Mouse (Mus musculus) heart, adult 2 months (tissue): ENCODE data around the gene Ifi208. TPM values are rescaled to one million over a fixed set of nuclear protein-coding genes. Genes with fewer than 3 reads are reported as not detected.
"Not testable (repeated sequence)": the region's sequence is repeated elsewhere in the genome, so short reads cannot be mapped to it uniquely, and the experiment has no call there.

Experiments used
- DNase-seq, 2 experiments: peaks; one replicate each; pipeline ENCODE4 v3.0.0; 2021
- H3K27ac ChIP-seq: fragments of 200-600 bp; 2 replicates; pipeline ENCODE4 v1.8.1; 2022
- H3K27me3 ChIP-seq: fragments of 200-500 bp; 2 replicates; pipeline ENCODE4 v1.6.1; 2012; ENCODE audit warnings: mild to moderate bottlenecking, low read length, inconsistent platforms, mixed read lengths; ENCODE audit not compliant: control insufficient read depth, insufficient read depth
- H3K36me3 ChIP-seq: fragments of 200-500 bp; 2 replicates; pipeline ENCODE4 v1.6.1; 2012; ENCODE audit warnings: low read length, inconsistent platforms; ENCODE audit not compliant: control insufficient read depth, insufficient read depth
- H3K4me1 ChIP-seq: fragments of 200-500 bp; 2 replicates; pipeline ENCODE4 v1.6.1; 2011; ENCODE audit warnings: low read length; ENCODE audit not compliant: control insufficient read depth, insufficient read depth
- H3K4me3 ChIP-seq: fragments of 200-600 bp; 2 replicates; pipeline ENCODE4 v1.8.1; 2022
- H3K79me2 ChIP-seq: fragments of 200-500 bp; replicated peaks from 2 replicates; pipeline ENCODE4 v1.6.1; 2012; ENCODE audit warnings: mild to moderate bottlenecking, inconsistent platforms, low read length, moderate library complexity, mixed read lengths; ENCODE audit not compliant: control insufficient read depth, insufficient read depth
- H3K9ac ChIP-seq: fragments of 200-500 bp; 2 replicates; pipeline ENCODE4 v1.6.1; 2012; ENCODE audit warnings: low read depth, mild to moderate bottlenecking, control low read depth, inconsistent platforms, low read length, mixed read lengths
- CTCF ChIP-seq: fragments of 200-600 bp; IDR thresholded peaks from 2 replicates; pipeline ENCODE4 v1.8.1; 2022; ENCODE audit warnings: antibody characterized with exemption, mild to moderate bottlenecking, moderate library complexity
- EP300 ChIP-seq: fragments of 200-500 bp; IDR thresholded peaks from 2 replicates; pipeline ENCODE4 v1.6.1; 2011; ENCODE audit warnings: low read depth, low read length, control low read depth; ENCODE audit not compliant: insufficient read depth
- POLR2A ChIP-seq: fragments of 200-500 bp; IDR thresholded peaks from 2 replicates; pipeline ENCODE4 v1.6.1; 2011; ENCODE audit warnings: mild to moderate bottlenecking, low read depth, low read length, control low read depth; ENCODE audit not compliant: insufficient read depth
- WGBS: fragments of 180-500 bp; shearing (Covaris S2); methylation state at CpG from one replicate; pipeline ENCODE4 v1.1.7; 2018; 5-methylcytosine and 5-hydroxymethylcytosine counted together
- intact Hi-C: fragments of 180-260 bp; cut with DNase I; formaldehyde crosslinking; loops from one replicate; pipeline ENCODE4 v1.15.1; 2025
- polyA plus RNA-seq: library from polyadenylated mRNA; depleted of rRNA; stranded (reverse); fragments of >200 nt; gene quantifications from 2 replicates; pipeline ENCODE4 v1.2.3, GENCODE M21; 2012
- total RNA-seq, 2 experiments: library from RNA; stranded (reverse); gene quantifications; 2 replicates each; pipeline ENCODE4 v1.2.3; 2021

The Ifi208 gene
- total and polyA plus RNA-seq, 3 experiments, result 0.50 to 1.3 (median 0.64) TPM

- TF ChIP-seq POLR2A, result no peak
- no peak for TF ChIP-seq CTCF
- TF ChIP-seq EP300, result no peak
- Histone ChIP-seq H3K4me3 (no peak overlapping the region), H3K9ac (no peak overlapping the region), H3K27ac (no peak overlapping the region), H3K27me3 (no peaks in the 10 kb centered on the region), H3K36me3 (no peaks in the 10 kb centered on the region), H3K4me1 (no peaks in the 10 kb centered on the region), H3K79me2 (no peaks in the 10 kb centered on the region)
- intact Hi-C loops, result no loop called here
- DNase-seq, result no peak
- WGBS, result 53% methylated on average over 4 of the region's 4 CpGs
These were observed 15.5 kb upstream of the Ifi208 start for GRCm38 (mm10) chr1:173657973-173658372.

DNA sequence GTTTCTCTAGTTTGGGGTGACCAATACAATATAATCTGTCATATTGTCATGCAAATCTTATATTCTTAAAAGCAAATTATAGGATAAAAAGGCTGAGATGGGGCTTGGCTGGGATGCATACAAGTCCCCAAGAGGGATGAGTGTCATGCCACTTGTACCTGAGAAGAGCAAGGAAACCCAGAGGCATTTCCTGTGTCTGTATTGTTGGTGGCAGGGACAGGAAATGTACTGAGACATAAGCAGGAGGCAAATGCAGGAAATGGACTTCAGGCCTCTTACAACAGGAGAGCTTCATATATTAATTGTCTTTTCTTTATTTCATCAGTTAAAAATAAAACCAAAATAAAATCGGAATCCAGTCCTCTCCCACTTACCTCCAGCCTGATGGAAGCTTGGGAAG is 5.1 kb downstream of the Ifi208 start:
- H3K27ac ChIP-seq, H3K36me3 ChIP-seq, H3K79me2 ChIP-seq, intact Hi-C loops, H3K4me1 ChIP-seq, DNase-seq, H3K9ac ChIP-seq, H3K4me3 ChIP-seq, H3K27me3 ChIP-seq: not testable (repeated sequence)
- WGBS, result 28% methylated on average over 1 of the region's 1 CpGs

GRCm38 (mm10) chr1:173694270-173694669 is 20.8 kb downstream of the Ifi208 start:
- Histone ChIP-seq H3K27me3 (no peaks in the 10 kb centered on the region), H3K36me3 (no peaks in the 10 kb centered on the region), H3K4me3 (no peak overlapping the region), H3K79me2 (no peaks in the 10 kb centered on the region), H3K27ac (no peak overlapping the region), H3K4me1 (no peaks in the 10 kb centered on the region), H3K9ac (no peak overlapping the region)
- intact Hi-C loops, result no loop called here
- DNase-seq, result no peak
- WGBS, result 83% methylated on average over 1 of the region's 1 CpGs
- TF ChIP-seq CTCF (no peak), POLR2A (no peak), EP300 (no peak)

DNA sequence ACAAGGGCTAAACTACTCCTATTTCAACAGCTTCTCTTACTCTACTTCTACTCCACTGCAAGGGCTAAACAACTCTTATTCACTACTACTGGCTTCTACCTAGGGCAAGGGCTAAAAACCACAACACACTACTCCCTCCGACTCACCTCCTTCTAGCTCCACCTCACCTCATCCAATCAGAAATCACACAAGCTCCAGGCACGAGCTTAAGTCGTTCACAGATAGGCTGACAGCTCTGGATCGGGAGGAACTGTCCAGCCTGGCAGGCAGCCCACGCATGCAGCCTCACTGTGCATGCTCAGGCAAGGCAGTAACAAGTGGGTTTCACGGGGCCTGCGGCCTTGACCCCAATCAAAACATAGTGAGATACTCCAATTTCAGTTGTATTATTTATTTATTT is 59.7 kb downstream of the Ifi208 start:
- peak in 1 of 2 experiments; percentile 24 for DNase-seq
- H3K9ac ChIP-seq, result no peak overlapping the region
- no peaks in the 10 kb centered on the region for H3K36me3 ChIP-seq
- no peaks in the 10 kb centered on the region for H3K4me1 ChIP-seq
- H3K79me2 ChIP-seq, result no peaks in the 10 kb centered on the region
- 23% methylated on average over 7 of the region's 7 CpGs for whole genome bisulfite sequencing
- H3K27ac ChIP-seq, result no peak overlapping the region
- H3K27me3 ChIP-seq, result no peaks in the 10 kb centered on the region
- no peak for TF ChIP-seq POLR2A
- no peak for TF ChIP-seq EP300
- no peak for TF ChIP-seq CTCF
- intact Hi-C loops, result no loop called here
- H3K4me3 ChIP-seq, result no peak overlapping the region

DNA sequence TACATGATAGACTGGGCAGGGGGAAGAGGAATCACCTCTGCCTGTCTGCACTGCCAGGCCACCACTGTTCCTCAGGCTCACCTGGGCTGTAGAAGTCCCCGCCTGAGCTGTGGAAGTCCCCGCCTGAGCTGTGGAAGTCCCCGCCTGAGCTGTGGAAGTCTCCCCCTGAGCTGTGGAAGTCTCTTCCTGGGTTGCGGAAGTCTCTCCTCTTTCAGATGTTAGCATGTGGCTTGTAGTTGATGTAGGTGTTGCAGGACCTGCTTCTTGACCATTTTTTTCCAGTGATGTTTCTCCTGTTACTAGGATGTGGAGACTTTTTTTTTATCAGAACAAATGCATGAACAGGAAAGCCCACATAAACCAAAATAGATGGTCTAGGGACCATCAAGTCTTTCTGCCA is 61.5 kb downstream of the Ifi208 start:
- H3K79me2 ChIP-seq, result not testable (repeated sequence)
- 78% methylated on average over 4 of the region's 4 CpGs for WGBS

DNA sequence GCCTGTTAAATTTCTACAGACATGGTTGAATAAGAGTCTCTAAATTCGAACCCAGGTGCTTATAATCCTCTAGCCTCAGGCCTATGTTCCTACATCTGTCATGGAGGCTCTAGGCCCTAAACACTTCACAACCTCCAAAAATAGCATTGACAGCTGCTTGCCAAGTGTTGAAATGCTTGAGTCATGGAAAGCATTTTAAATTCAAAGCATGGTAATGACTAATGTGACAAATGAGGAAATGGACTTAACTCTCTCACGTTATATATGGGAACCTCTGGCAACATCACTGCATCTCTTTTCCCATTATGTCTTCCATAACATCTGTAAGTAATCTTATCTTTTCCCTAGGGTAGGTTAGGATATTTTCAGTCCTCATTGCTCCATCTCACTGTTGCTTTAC is 63.5 kb downstream of the Ifi208 start:
- Histone ChIP-seq H3K27ac (no peak overlapping the region), H3K4me1 (no peaks in the 10 kb centered on the region), H3K9ac (no peak overlapping the region), H3K36me3 (no peaks in the 10 kb centered on the region), H3K4me3 (no peak overlapping the region), H3K79me2 (no peaks in the 10 kb centered on the region), H3K27me3 (no peaks in the 10 kb centered on the region)
- WGBS, result 24% methylated on average over 2 of the region's 2 CpGs
- no peak for DNase-seq
- TF ChIP-seq CTCF (no peak), POLR2A (no peak), EP300 (no peak)
- intact Hi-C loops, result no loop called here

More for the DNA sequence above, 61.5 kb downstream of the Ifi208 start:
- H3K27me3 ChIP-seq, H3K4me1 ChIP-seq, H3K9ac ChIP-seq, H3K27ac ChIP-seq, H3K4me3 ChIP-seq, H3K36me3 ChIP-seq, DNase-seq, intact Hi-C loops: not testable (repeated sequence)

- H3K79me2 ChIP-seq, result no peaks in the 10 kb centered on the region
These were observed 67.1 kb downstream of the Ifi208 start for GRCm38 (mm10) chr1:173740537-173740936.

More at GRCm38 (mm10) chr1:173740537-173740936, 67.1 kb downstream of the Ifi208 start:
- intact Hi-C loops, result no loop called here
- Histone ChIP-seq H3K4me3 (peak overlapping the region; percentile 25; the same call in 1 of the 2 replicates), H3K4me1 (peaks cover 1% of the 10 kb centered on the region), H3K27me3 (no peaks in the 10 kb centered on the region), H3K9ac (no peak overlapping the region), H3K27ac (peak overlapping the region; percentile 75; the same call in 1 of the 2 replicates), H3K36me3 (no peaks in the 10 kb centered on the region)
- no peak for DNase-seq
- TF ChIP-seq CTCF, result no peak
- TF ChIP-seq EP300, result no peak
- TF ChIP-seq POLR2A, result no peak
